Mouse (Mus musculus) hindbrain, embryonic 12.5 days (tissue): ENCODE measurements around the gene Sgpl1. TPM values are rescaled to one million over a fixed set of nuclear protein-coding genes. Genes with fewer than 3 reads are reported as not detected.

Experiments used
- ATAC-seq: fragments of 200-750 bp; cut with Nextera tagmentation; 2 replicates; pipeline ENCODE4 v1.8.0; 2017; ENCODE audit warnings: moderate TSS enrichment; ENCODE audit not compliant: low FRiP score
- H3K27ac ChIP-seq: fragments of 300-500 bp; sonication (generic); 2 replicates; pipeline ENCODE4 v1.5.1; 2016; ENCODE audit warnings: mild to moderate bottlenecking
- H3K27me3 ChIP-seq: fragments of 300-500 bp; sonication (generic); 2 replicates; pipeline ENCODE4 v1.6.1; 2016; ENCODE audit warnings: mild to moderate bottlenecking
- H3K36me3 ChIP-seq: fragments of 300-500 bp; sonication (generic); 2 replicates; pipeline ENCODE4 v1.6.1; 2016; ENCODE audit warnings: mild to moderate bottlenecking
- H3K4me1 ChIP-seq: fragments of 300-500 bp; sonication (generic); 2 replicates; pipeline ENCODE4 v1.6.1; 2016
- H3K4me2 ChIP-seq: fragments of 300-500 bp; sonication (generic); replicated peaks from 2 replicates; pipeline ENCODE4 v1.6.1; 2016; ENCODE audit warnings: mild to moderate bottlenecking
- H3K4me3 ChIP-seq: fragments of 300-500 bp; sonication (generic); 2 replicates; pipeline ENCODE4 v1.5.1; 2016; ENCODE audit warnings: mild to moderate bottlenecking
- H3K9ac ChIP-seq: fragments of 300-500 bp; sonication (generic); 2 replicates; pipeline ENCODE4 v1.6.1; 2016; ENCODE audit warnings: mild to moderate bottlenecking, moderate library complexity
- H3K9me3 ChIP-seq: fragments of 300-500 bp; sonication (generic); replicated peaks from 2 replicates; pipeline ENCODE4 v1.6.1; 2016; ENCODE audit warnings: mild to moderate bottlenecking
- WGBS: fragments of 180-500 bp; shearing (Covaris S2); methylation state at CpG from one replicate; pipeline ENCODE4 v1.1.7; 2016; 5-methylcytosine and 5-hydroxymethylcytosine counted together
- polyA plus RNA-seq: library from polyadenylated mRNA; unstranded; fragments of >200 nt; fragmentation: Nextera tagmentation; extraction: Ambion mirVana; gene quantifications from 2 replicates; pipeline ENCODE4 v1.2.1, GENCODE M21; 2016

Sgpl1 gene
- polyA plus RNA-seq, 1 experiment from 2014 or later, result 91.7 TPM

DNA sequence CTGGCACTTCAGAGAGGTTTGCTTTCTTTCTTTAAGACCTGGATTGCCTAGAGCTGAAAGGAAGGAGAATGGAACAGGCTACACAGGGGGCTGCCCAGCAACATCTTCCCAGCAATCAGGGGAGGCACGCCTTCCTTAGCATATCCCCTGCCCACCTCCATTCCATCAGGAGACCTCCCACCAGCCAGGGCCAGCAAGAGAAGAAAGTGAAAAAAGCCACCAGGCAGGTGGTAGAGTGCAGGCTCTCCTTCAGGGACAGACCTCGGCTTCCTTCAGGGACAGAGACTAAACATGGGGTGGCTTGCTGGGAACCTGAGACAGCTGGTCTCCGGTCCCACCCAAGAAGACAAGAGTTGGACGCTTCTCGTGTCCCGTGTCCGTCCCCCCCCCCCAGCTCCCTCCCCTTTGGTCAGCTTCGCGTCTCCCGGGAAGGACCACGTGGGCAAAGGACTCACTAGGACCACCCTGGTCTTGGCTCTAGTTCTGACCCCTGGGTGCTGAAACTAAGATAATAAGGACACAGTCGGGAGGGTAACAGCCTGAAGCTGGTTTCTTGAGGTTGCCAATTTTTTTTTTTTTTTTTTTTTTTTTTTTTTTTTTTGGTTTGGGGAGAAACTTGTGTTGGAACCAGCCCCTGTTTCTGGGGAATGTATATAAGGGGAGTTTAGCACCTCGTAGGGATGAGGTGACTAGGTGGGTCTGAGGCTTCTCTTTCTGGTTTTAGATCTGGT lies 27.4 kb upstream of the Sgpl1 start:
- Histone ChIP-seq H3K9ac (no peak overlapping the region), H3K4me2 (no peak overlapping the region), H3K27me3 (peaks cover 14% of the 10 kb centered on the region), H3K4me3 (no peak overlapping the region), H3K36me3 (no peaks in the 10 kb centered on the region), H3K4me1 (peaks cover 4% of the 10 kb centered on the region), H3K27ac (no peak overlapping the region), H3K9me3 (no peaks in the 10 kb centered on the region)
- WGBS, result 47% methylated on average over 13 of the region's 13 CpGs
- ATAC-seq, result no peak

DNA sequence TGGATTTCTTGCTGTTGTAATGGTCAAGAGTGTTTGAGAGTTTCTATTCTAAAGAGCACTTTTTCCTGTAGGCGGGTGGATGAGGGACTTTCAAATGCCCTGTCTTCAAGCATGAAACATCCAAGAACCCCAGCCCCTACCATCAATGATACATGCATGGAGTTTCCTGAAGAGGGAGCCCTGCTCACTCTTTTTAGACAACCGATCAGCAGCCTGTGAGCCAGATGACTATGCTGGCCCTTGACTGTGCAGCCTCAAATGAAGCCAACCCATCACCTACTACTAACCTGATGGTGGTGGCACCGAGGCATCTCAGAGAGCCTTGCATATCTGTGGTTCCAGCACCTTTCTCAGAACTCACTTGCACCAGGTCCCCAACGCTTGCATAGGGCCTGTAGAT lies 25.0 kb upstream of the Sgpl1 start:
- Histone ChIP-seq H3K27me3 (peaks cover 14% of the 10 kb centered on the region), H3K9me3 (no peaks in the 10 kb centered on the region), H3K36me3 (no peaks in the 10 kb centered on the region), H3K27ac (no peak overlapping the region), H3K4me3 (no peak overlapping the region), H3K4me2 (no peak overlapping the region), H3K9ac (no peak overlapping the region), H3K4me1 (peaks cover 4% of the 10 kb centered on the region)
- ATAC-seq, result no peak
- 85% methylated on average over 4 of the region's 4 CpGs for WGBS

DNA sequence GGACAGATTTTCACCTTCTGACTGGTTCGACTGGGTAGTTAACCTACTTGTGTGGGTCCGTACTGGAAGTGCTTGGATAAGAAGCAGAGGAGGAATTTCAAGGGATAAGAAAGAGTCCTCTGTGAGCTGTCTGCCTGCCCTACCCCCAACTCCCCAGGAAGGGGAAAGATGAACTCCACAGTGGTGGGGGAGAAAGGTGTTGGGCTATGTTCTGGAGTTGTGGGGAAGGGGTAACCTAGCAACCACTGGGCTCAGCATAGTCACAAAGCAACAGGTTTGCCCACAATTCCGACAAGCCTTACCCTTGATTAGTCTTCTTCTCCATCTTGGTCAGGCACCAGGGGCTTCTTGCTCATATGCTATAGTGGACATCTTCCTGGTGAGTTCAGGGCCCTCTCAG lies 24.2 kb upstream of the Sgpl1 start, which contains the start of gene Tbata:
Gene Tbata, plus strand, starts transcription at position 301 of the 400 bp plus-strand sequence.
- H3K4me2 ChIP-seq, result no peak within 1 kb of the TSS
- no peak within 1 kb of the TSS for H3K27ac ChIP-seq
- no peak within 1 kb of the TSS for H3K9ac ChIP-seq
- H3K4me1 ChIP-seq, result peaks cover 4% of the 10 kb centered on the region
- peaks cover 12% of the 10 kb centered on the region for H3K27me3 ChIP-seq
- no peaks in the 10 kb centered on the region for H3K36me3 ChIP-seq
- WGBS, result 64% methylated on average over 3 of the region's 3 CpGs
- ATAC-seq, result no peak
- H3K4me3 ChIP-seq, result no peak within 1 kb of the TSS
- no peaks in the 10 kb centered on the region for H3K9me3 ChIP-seq

DNA sequence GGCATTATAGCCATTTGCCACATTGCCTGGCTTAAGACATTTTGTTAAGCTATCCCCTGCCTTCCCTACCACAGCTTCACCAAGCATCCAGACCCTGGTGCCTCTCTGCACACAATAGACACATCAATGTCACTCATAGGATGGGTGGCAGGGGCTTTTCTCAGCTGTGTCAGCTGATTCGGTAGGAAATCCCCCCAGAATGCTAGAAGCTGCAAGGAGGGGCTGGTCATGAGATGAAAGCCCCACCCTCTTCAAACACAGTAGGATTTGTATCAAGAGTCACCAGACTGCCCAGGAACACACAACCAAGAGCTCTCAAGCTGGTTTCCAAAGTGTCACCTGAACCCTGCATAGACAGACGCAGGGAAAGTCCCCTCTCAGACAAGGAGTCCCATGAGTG lies 20.9 kb upstream of the Sgpl1 start:
- no peaks in the 10 kb centered on the region for H3K36me3 ChIP-seq
- no peak overlapping the region for H3K27ac ChIP-seq
- no peak overlapping the region for H3K4me2 ChIP-seq
- H3K4me3 ChIP-seq, result no peak overlapping the region
- no peaks in the 10 kb centered on the region for H3K9me3 ChIP-seq
- WGBS, result 56% methylated on average over 2 of the region's 2 CpGs
- H3K27me3 ChIP-seq, result no peaks in the 10 kb centered on the region
- no peaks in the 10 kb centered on the region for H3K4me1 ChIP-seq
- no peak for ATAC-seq
- H3K9ac ChIP-seq, result no peak overlapping the region

DNA sequence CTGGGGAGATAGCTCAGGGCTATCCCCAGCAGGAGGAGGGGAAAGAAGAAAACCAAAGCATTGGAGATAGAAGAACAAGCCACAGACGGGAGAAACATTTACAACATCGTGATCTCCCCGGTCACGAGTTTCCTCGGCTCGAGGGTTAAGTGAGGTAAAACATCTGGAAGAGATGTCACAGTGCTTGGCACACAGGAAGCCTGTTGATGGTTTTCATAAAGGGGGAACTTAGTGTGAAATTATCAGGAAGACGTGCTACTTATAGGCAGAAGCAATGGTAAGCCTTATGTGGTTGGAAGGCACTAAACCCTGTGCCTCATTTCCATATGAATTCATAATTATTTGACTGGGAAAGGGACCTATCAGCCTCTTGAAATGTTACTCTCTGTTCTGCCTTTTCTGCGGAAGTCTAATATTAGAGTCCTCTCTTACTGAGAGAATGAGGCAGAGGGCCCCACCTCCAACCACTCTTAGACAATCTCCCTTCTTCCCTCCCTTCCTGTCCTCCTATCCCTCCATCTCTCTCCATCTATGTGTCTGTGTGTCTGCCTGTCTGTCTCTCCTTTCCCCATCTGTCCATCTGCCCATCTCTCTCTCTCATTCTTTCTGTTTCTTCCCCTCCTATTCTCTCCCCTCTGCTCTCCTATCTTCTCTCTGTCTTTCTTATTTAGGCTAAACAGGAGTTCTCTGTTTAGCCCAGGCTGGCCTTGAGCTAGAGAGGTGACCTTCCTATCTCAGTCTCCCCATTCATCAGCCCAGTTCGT lies 20.0 kb upstream of the Sgpl1 start:
- Histone ChIP-seq H3K27ac (no peak overlapping the region), H3K9me3 (no peaks in the 10 kb centered on the region), H3K4me3 (no peak overlapping the region), H3K27me3 (no peaks in the 10 kb centered on the region), H3K9ac (no peak overlapping the region), H3K4me1 (no peaks in the 10 kb centered on the region), H3K36me3 (no peaks in the 10 kb centered on the region), H3K4me2 (no peak overlapping the region)
- WGBS, result 71% methylated on average over 9 of the region's 9 CpGs
- no peak for ATAC-seq

DNA sequence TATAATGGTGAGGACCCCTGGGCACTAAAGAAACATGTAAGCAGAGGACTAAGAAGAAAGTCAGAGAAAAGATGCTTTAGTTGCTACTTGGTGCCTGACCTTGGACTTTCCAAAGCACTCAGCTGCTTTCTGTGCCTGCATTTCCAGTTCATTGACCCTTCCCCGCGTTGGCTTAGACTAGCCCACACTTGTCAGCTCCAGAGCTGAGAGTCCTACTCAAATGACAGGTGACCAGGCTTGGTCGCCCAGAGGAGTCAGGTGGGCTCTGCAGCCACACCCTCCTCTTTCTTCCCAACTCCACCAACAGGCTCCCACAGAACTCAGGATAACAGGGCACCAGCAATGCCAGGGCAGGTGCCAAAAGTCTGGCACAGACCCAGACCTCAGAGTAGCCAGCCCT lies 14.9 kb upstream of the Sgpl1 start:
- WGBS, result 72% methylated on average over 3 of the region's 3 CpGs
- Histone ChIP-seq H3K4me3 (no peak overlapping the region), H3K27me3 (no peaks in the 10 kb centered on the region), H3K36me3 (no peaks in the 10 kb centered on the region), H3K4me2 (no peak overlapping the region), H3K27ac (no peak overlapping the region), H3K9me3 (no peaks in the 10 kb centered on the region), H3K9ac (no peak overlapping the region), H3K4me1 (no peaks in the 10 kb centered on the region)
- ATAC-seq, result no peak

DNA sequence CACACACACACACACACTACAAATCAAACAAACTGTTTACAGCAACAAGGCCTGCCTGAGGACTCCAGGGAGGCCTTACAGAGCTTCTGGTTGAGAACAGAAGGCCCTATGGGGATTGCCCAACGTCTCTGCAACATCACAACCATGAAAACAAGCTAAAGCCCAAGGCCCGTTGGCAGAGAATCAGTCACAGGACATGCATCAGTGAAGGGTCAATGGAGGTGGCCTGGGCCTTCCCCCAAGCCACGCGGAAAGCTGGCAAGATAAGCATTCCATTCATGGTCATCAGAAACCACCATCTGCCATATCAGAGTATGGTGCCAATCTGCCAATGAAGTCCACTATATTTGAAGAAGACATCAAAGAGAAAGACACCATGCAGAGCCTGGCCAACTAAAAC lies 13.2 kb upstream of the Sgpl1 start:
- Histone ChIP-seq H3K9me3 (no peaks in the 10 kb centered on the region), H3K4me2 (no peak overlapping the region), H3K36me3 (no peaks in the 10 kb centered on the region), H3K4me3 (no peak overlapping the region), H3K27ac (no peak overlapping the region), H3K27me3 (no peaks in the 10 kb centered on the region), H3K9ac (no peak overlapping the region), H3K4me1 (no peaks in the 10 kb centered on the region)
- no peak for ATAC-seq
- WGBS, result 75% methylated on average over 4 of the region's 4 CpGs

DNA sequence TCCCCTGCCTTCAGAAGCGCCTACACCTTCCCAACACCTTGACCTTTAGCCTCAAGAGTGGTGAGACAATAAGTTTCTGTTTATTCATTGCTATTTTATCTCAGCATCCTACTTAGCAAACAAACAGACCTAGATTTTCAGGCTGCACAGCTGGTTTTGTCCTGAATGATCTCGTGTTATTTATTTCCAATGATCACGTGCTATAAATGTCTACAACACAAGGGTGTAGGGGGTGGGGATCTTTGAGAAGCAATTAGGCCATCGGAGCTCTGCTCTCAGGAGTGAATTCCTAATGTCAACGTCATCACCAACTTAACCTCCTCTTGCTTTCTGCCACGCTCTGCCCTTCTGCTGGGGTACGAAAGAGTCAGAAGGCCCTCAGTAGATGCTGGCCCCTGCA lies 12.6 kb upstream of the Sgpl1 start:
- WGBS, result 86% methylated on average over 7 of the region's 7 CpGs
- no peak overlapping the region for H3K4me3 ChIP-seq

DNA sequence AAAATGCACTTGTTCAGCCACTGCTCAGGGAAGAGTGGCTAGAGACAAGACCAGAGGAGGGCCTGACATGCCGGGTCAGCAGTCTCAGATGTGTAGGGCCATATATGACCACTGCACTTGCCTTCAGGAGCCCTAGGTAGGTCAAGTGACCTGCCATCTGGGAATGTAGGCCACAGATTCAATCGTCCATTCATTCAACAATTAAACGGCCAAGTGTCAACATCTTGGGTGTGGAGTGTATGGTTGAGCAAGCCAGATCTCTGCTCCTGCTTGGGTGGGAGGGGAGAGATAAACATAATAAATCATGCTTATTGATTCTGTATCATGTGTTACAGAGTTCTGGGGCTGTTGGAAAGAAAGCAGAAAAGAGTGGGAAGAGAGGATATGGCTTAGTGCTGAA lies 11.1 kb upstream of the Sgpl1 start:
- no peak overlapping the region for H3K4me2 ChIP-seq
- 88% methylated on average over 3 of the region's 3 CpGs for WGBS
- no peaks in the 10 kb centered on the region for H3K36me3 ChIP-seq
- no peaks in the 10 kb centered on the region for H3K4me1 ChIP-seq
- no peak for ATAC-seq
- H3K27me3 ChIP-seq, result no peaks in the 10 kb centered on the region
- H3K4me3 ChIP-seq, result no peak overlapping the region
- H3K9me3 ChIP-seq, result no peaks in the 10 kb centered on the region
- no peak overlapping the region for H3K27ac ChIP-seq
- H3K9ac ChIP-seq, result no peak overlapping the region

More for the DNA sequence above, 12.6 kb upstream of the Sgpl1 start:
- no peak for ATAC-seq
- no peaks in the 10 kb centered on the region for H3K27me3 ChIP-seq
- H3K4me1 ChIP-seq, result no peaks in the 10 kb centered on the region
- H3K9me3 ChIP-seq, result no peaks in the 10 kb centered on the region
- H3K4me2 ChIP-seq, result no peak overlapping the region
- H3K27ac ChIP-seq, result no peak overlapping the region
- no peak overlapping the region for H3K9ac ChIP-seq
- H3K36me3 ChIP-seq, result no peaks in the 10 kb centered on the region

DNA sequence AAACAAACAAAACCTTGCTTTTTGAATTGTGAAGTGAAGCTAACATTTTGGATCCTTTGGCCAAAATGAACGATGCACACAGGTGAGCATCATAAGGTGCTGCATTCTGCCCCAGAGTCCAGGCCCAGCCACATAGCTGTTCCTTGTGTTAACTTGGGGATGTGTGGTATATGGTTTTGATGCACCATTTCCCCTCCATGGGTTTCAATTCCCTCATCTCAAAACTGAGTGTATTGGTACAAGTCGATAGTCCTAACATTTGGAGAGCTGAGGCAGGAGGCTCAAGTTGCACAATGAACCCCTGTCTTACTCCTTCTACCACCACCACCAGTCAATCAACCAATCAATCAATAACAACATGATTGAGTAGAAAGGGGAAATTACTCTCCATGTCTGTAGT lies 8.9 kb upstream of the Sgpl1 start:
- Histone ChIP-seq H3K27me3 (no peaks in the 10 kb centered on the region), H3K4me3 (no peak overlapping the region), H3K9ac (no peak overlapping the region), H3K36me3 (no peaks in the 10 kb centered on the region), H3K9me3 (no peaks in the 10 kb centered on the region), H3K27ac (no peak overlapping the region), H3K4me1 (no peaks in the 10 kb centered on the region), H3K4me2 (no peak overlapping the region)
- WGBS, result 90% methylated on average over 2 of the region's 2 CpGs
- no peak for ATAC-seq

DNA sequence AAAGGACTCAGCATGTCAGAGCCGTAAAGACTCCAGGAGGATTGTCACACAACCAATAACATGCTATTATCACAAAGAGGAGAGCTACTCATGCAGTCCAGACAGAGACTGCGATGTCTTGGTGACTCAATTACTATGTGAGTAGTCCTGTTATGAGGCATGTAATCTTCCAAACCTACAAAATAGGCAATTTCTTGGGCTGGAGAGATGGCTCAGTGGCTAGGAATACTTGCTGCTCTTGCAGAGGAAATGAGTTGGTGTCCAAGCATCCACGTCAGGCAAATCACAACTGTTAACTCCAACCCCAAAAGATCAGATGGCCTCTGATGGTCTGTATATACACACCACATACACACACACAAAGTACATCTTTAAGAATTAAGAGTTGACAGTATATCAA lies 8.1 kb upstream of the Sgpl1 start:
- 87% methylated on average over 3 of the region's 3 CpGs for WGBS
- no peak for ATAC-seq

DNA sequence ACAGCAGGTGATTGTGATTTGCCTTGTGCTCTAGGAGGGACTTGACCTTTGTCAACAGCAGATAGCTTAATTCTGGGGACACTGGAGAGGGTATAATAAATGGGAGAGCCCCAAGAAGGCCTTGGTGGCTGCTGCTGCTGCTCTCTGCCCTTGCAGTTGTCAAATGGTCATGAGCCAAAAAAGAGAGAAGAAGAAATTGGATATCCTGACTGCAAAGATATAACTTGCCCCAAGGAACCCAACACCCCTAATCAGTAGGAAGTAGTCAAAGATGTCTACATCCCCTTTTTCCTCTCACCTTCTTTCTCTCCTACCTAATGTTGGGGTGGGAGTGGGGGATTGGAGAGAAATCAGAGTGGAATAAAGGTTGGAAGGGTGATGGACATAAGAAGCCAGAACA lies 4.6 kb upstream of the Sgpl1 start:
- no peak overlapping the region for H3K4me3 ChIP-seq
- H3K27me3 ChIP-seq, result no peaks in the 10 kb centered on the region
- ATAC-seq, result no peak

More for the DNA sequence above, 8.1 kb upstream of the Sgpl1 start:
- no peaks in the 10 kb centered on the region for H3K4me1 ChIP-seq
- no peak overlapping the region for H3K9ac ChIP-seq
- H3K4me2 ChIP-seq, result no peak overlapping the region
- H3K9me3 ChIP-seq, result no peaks in the 10 kb centered on the region
- H3K36me3 ChIP-seq, result no peaks in the 10 kb centered on the region
- H3K27ac ChIP-seq, result no peak overlapping the region
- H3K27me3 ChIP-seq, result no peaks in the 10 kb centered on the region
- H3K4me3 ChIP-seq, result no peak overlapping the region

DNA sequence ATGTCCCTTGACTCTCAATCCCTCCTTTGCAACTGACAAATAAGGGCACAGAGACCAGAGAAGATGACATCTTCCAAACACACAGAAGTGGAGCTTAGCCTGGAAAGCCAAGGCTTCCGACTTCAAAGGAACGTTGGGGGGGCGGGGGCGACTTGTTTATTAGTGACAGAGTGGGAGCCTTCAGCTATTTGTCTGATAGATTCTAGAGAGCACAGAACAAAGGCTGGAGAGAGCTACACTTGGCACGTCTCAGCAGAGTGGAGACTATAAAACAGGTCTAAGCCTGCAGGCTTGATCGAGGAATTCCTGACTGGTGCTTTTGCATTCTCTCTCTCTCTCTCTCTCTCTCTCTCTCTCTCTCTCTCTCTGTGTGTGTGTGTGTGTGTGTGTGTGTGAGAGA lies 3.1 kb upstream of the Sgpl1 start:
- ATAC-seq, result no peak
- Histone ChIP-seq H3K4me1 (peaks cover 6% of the 10 kb centered on the region), H3K36me3 (no peaks in the 10 kb centered on the region), H3K27ac (no peak overlapping the region), H3K4me2 (no peak overlapping the region), H3K9me3 (no peaks in the 10 kb centered on the region), H3K27me3 (no peaks in the 10 kb centered on the region), H3K9ac (no peak overlapping the region), H3K4me3 (no peak overlapping the region)
- 61% methylated on average over 6 of the region's 6 CpGs for WGBS

More for the DNA sequence above, 4.6 kb upstream of the Sgpl1 start:
- Histone ChIP-seq H3K36me3 (no peaks in the 10 kb centered on the region), H3K4me2 (no peak overlapping the region), H3K4me1 (peaks cover 4% of the 10 kb centered on the region; the same call in 1 of the 2 replicates), H3K9me3 (no peaks in the 10 kb centered on the region), H3K27ac (no peak overlapping the region), H3K9ac (no peak overlapping the region)
